Mouse (Mus musculus) cerebral cortex, adult 2 months (tissue): ENCODE data around the gene Hip1r.

Experiments used
- WGBS: fragments of 180-500 bp; shearing (Covaris S2); methylation state at CpG from one replicate; pipeline ENCODE4 v1.1.7; 2018; 5-methylcytosine and 5-hydroxymethylcytosine counted together

The Hip1r gene

GRCm38 (mm10) chr5:124036836-124037235 is 63.4 kb downstream of the Hip1r start:
- 80% methylated on average over 5 of the region's 5 CpGs for WGBS

- WGBS = 87% methylated on average over 6 of the region's 6 CpGs
Observed at GRCm38 (mm10) chr5:124039602-124040001, 66.2 kb downstream of the Hip1r start.

GRCm38 (mm10) chr5:124041097-124041496 is 67.7 kb downstream of the Hip1r start:
- WGBS = 41% methylated on average over 9 of the region's 9 CpGs

DNA sequence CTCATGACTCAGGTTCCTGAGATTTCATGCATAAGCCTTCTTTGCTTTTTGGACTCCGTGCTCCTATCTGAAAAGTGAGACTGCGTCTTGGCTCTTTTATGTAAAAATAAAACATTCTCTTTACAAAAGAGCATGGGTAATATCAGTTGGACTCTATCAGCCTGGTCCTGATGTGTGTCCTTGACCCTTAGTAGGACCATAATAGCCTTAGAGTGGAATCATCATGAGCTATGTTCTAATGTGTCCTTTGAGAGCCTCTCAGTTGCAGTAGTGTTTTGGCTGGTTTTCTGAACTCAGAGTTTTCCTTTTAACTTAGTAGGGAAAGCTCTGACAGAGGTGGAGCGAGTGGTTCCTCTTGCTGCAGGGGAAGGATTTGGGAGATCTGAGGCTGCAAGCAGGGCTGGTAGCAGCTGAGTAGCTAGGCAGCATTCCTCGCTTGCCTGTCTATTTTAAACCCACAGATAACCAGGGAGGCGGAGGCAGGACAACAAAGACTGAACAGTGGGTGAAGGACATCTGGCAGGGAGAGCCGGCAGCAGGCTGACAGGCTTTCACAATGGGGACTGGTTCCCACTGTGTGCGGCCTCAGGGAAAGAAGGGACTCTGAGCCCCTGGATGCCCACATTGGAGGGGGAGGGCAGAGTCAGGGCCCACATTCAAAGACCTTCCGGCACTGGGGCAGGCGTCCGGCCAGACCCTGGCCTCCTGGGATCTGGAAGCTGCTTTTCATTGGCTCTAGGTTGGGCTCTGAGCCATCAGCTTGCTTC is 70.0 kb downstream of the Hip1r start:
- 11% methylated on average over 10 of the region's 10 CpGs for WGBS

DNA sequence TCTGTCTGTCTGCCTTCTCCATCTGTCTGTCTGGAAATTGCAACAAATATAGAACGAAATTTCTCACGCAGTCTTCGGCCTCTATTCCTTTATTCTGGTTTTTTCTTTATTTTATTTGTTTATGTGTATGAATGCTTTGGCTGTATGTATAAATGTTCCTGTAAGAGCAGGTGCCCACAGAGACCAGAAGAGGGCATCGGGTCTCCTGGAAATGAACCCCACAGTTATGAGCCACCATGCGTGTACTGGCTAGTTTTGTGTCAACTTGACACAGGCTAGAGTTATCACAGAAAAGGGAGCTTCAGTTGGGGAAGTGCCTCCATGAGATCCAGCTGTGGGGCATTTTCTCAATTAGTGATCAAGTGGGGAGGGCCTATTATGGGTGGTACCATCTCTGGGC is 70.6 kb downstream of the Hip1r start:
- WGBS = 35% methylated on average over 5 of the region's 5 CpGs

- WGBS = 44% methylated on average over 11 of the region's 11 CpGs
Observed at GRCm38 (mm10) chr5:124045453-124046010, 72.1 kb downstream of the Hip1r start.

DNA sequence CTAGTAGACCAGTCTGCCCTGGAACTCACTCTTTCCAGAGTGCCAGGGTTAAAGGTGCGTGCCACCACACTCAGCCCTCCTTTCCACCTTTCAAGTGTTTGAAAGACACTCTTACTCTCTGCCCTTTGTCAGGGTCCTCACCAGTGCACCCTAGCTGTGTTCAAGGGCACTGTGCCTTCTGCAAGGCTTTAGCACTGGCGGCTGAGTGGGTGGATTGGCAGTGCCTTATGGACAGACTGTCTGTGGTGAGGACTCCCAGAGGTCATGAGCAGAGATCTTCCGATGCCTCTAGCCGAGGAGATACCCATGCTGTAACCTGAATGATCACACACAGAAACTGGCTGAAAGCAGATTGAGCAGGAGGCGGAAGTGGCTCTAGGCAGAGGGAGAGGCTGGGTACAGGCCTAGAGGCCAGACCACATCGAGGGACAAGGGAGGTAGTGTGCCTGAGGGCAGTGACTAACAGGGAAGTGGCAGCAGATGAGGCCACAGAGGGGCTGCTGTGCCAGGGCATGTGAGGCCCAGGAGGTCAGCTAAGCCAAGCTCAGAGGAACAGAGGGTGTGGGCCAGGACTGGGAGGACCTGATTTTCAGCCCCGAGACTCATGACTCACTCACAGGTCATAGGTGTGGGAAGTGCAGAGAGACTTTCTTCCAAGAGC is 73.4 kb downstream of the Hip1r start:
- 69% methylated on average over 7 of the region's 7 CpGs for WGBS

GRCm38 (mm10) chr5:124049249-124050045 is 76.0 kb downstream of the Hip1r start:
- 51% methylated on average over 15 of the region's 15 CpGs for WGBS

- 61% methylated on average over 14 of the region's 14 CpGs for WGBS
Observed at GRCm38 (mm10) chr5:124050095-124051050, 76.9 kb downstream of the Hip1r start.

- 67% methylated on average over 11 of the region's 11 CpGs for WGBS
Observed at GRCm38 (mm10) chr5:124051899-124052491, 78.6 kb downstream of the Hip1r start.

DNA sequence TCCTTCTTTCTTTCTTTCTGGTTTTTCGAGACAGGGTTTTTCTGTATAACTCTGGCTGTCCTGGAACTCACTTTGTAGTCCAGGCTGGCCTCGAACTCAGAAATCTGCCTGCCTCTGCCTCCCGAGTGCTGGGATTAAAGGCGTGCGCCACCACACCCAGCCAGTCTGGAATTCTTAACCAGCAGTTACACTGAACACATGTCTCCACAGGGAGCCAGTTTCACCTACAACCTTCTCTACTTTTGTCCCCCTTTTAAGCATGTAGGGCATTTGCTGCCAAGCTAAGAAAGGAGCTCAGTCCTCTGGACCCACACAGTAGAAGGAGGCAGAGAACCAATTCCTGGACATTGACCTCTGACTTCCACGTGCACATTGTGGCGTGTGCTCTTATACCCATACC is 79.2 kb downstream of the Hip1r start:
- 93% methylated on average over 7 of the region's 7 CpGs for WGBS
